In the genomic region with DNA sequence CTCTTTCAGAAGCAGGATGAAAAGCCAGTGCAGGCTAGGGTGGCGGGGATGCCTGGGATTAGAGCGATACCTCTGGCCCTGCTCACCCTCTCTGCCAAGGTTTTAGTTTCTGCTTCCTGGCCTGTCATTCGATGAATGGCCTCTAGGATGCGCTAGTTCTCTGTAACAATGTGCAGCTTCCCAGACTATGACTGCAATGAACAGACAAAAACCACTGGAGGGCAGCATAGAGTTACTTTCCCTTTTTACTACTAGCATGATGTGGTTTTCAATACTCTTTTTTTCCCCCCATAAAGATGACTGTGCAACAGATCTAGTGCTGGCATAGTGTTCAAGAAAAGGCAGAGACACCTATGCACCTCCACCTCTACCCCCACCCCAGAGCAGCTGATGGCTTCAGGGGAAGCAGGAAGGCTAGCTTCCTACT, we compare ENCODE assay signal across 8 mouse cellular contexts.
DNase-seq lines count a peak whose midpoint lies in the region; ATAC-seq lines count a peak whose summit lies in the region.

No protein-coding gene starts in this region.

- peaks cover 25% of the 10 kb centered on the region for H3K27me3 ChIP-seq in forebrain, embryonic 10.5 days (ENCODE audit: poor library complexity, severe bottlenecking)
- H3K27me3 ChIP-seq in heart, embryonic 14.5 days (ENCODE audit: control insufficient read depth, insufficient read depth, low read length): peaks cover 9% of the 10 kb centered on the region
- peaks cover 25% of the 10 kb centered on the region for H3K27me3 ChIP-seq in liver, embryonic 12.5 days (replicated peaks)
- H3K27me3 ChIP-seq in stomach, embryonic 14.5 days (ENCODE audit: control insufficient read depth, insufficient read depth, low read length): no peaks in the 10 kb centered on the region

- 0 out of 2 replicates have a peak overlapping the region, but pooled peaks have one; percentile 17 for H3K9ac ChIP-seq in heart, embryonic 14.5 days (ENCODE audit: low read length)
- H3K9ac ChIP-seq in liver, embryonic 12.5 days: no peak overlapping the region
- H3K9ac ChIP-seq in stomach, embryonic 14.5 days (replicated peaks; ENCODE audit: low read depth, low read length): no peak overlapping the region

- no peak overlapping the region; the same call in 1 of the 2 replicates for H3K27ac ChIP-seq in forebrain, embryonic 10.5 days
- H3K27ac ChIP-seq in heart, embryonic 14.5 days (replicated peaks in 1 of 2; ENCODE audit: control insufficient read depth in 1 of 2, insufficient read depth in 1 of 2, low read depth in 2 of 2, low read length in 2 of 2): no peak overlapping the region
- H3K27ac ChIP-seq in liver, embryonic 12.5 days: no peak overlapping the region
- no peak overlapping the region for H3K27ac ChIP-seq in stomach, embryonic 14.5 days (ENCODE audit: low read length)

- ATAC-seq in CD4-positive, CD25-positive, alpha-beta regulatory T cell, adult 4 months: peak; percentile 92
- ATAC-seq in heart, embryonic 14.5 days (ENCODE audit: insufficient number of reproducible peaks, insufficient read depth, low FRiP score, low read depth): no peak
- ATAC-seq in liver, embryonic 12.5 days: peak; percentile 57; the same call in 1 of the 2 replicates
- ATAC-seq in stomach, embryonic 14.5 days (ENCODE audit: insufficient number of reproducible peaks, insufficient read depth, low FRiP score, low read depth): peak; percentile 53; the same call in 1 of the 2 replicates

- no peaks in the 10 kb centered on the region for H3K36me3 ChIP-seq in forebrain, embryonic 10.5 days (replicated peaks)
- H3K36me3 ChIP-seq in heart, embryonic 14.5 days (ENCODE audit: control insufficient read depth, insufficient read depth, low read length): no peaks in the 10 kb centered on the region
- no peaks in the 10 kb centered on the region for H3K36me3 ChIP-seq in liver, embryonic 12.5 days
- no peaks in the 10 kb centered on the region for H3K36me3 ChIP-seq in stomach, embryonic 14.5 days (ENCODE audit: control insufficient read depth, insufficient read depth, low read length)

- H3K9me3 ChIP-seq in forebrain, embryonic 10.5 days: no peaks in the 10 kb centered on the region
- no peaks in the 10 kb centered on the region for H3K9me3 ChIP-seq in heart, embryonic 14.5 days (ENCODE audit: control insufficient read depth, low read length)
- no peaks in the 10 kb centered on the region for H3K9me3 ChIP-seq in liver, embryonic 12.5 days (replicated peaks)
- H3K9me3 ChIP-seq in stomach, embryonic 14.5 days (ENCODE audit: control insufficient read depth, low read depth, low read length): no peaks in the 10 kb centered on the region

- H3K4me3 ChIP-seq in forebrain, embryonic 10.5 days: no peak overlapping the region
- no peak overlapping the region for H3K4me3 ChIP-seq in heart, embryonic 14.5 days (ENCODE audit: control insufficient read depth in 1 of 2, insufficient read depth in 1 of 2, low read depth in 1 of 2, low read length in 2 of 2)
- H3K4me3 ChIP-seq in liver, embryonic 12.5 days: peak overlapping the region; percentile 27
- no peak overlapping the region for H3K4me3 ChIP-seq in stomach, embryonic 14.5 days (ENCODE audit: low read depth, low read length)

- peak; percentile 28 for DNase-seq in c-Kit-negative CD71-positive TER-119-positive erythroid progenitor cells, embryonic 14.5 days (ENCODE audit: low read depth, low spot score)
- DNase-seq in forebrain, embryonic 10.5 days (ENCODE audit: extremely low spot score, low spot score): peak; percentile 77
- DNase-seq in kidney, postnatal 10 days: peak; percentile 86
- peak; percentile 74 to 80 for DNase-seq in natural killer cell, adult 2 months (ENCODE audit: low spot score in 2 of 2)

- H3K4me1 ChIP-seq in forebrain, embryonic 10.5 days: peaks cover 21% of the 10 kb centered on the region
- H3K4me1 ChIP-seq in heart, embryonic 14.5 days (ENCODE audit: control insufficient read depth in 2 of 2, insufficient read depth in 2 of 2, low read length in 2 of 2): peaks cover 5 to 12% of the 10 kb centered on the region in 2 experiments
- 0 out of 2 replicates have a peak, but pooled peaks cover 6% of the 10 kb centered on the region for H3K4me1 ChIP-seq in liver, embryonic 12.5 days
- no peaks in the 10 kb centered on the region for H3K4me1 ChIP-seq in stomach, embryonic 14.5 days (ENCODE audit: control insufficient read depth, insufficient read depth, low read length)

- 11% methylated on average over 4 of the region's 4 CpGs for WGBS in forebrain, embryonic 10.5 days
- WGBS in heart, embryonic 14.5 days: 2% methylated on average over 4 of the region's 4 CpGs
- WGBS in liver, embryonic 12.5 days (ENCODE audit: insufficient replicate concordance): 3% methylated on average over 4 of the region's 4 CpGs
- WGBS in stomach, embryonic 14.5 days: 7% methylated on average over 4 of the region's 4 CpGs

- peak overlapping the region; percentile 1; the same call in 1 of the 2 replicates for H3K4me2 ChIP-seq in heart, embryonic 14.5 days (ENCODE audit: low read length)
- H3K4me2 ChIP-seq in liver, embryonic 12.5 days: peak overlapping the region; percentile 52
- no peak overlapping the region for H3K4me2 ChIP-seq in stomach, embryonic 14.5 days (replicated peaks; ENCODE audit: low read depth, low read length)

Comparison
In these comparisons a context has a peak if more than half of its experiments do, and no peak if none do; other contexts are left out.
1. DNase-seq: peak in every context shown above with its lines; median percentile 86 in kidney, postnatal 10 days; 77 in forebrain, embryonic 10.5 days; 77 in natural killer cell, adult 2 months; 28 in c-Kit-negative CD71-positive TER-119-positive erythroid progenitor cells, embryonic 14.5 days.